Mouse (Mus musculus): ENCODE data around the gene Pigz. TPM values are rescaled to one million over a fixed set of nuclear protein-coding genes. Genes with fewer than 3 reads are reported as not detected.

Gene Pigz
- polyA plus RNA-seq (2015; fragmentation: Nextera tagmentation; extraction: Ambion mirVana), result 0.19 and 0.52 TPM in 2 replicates

DNA sequence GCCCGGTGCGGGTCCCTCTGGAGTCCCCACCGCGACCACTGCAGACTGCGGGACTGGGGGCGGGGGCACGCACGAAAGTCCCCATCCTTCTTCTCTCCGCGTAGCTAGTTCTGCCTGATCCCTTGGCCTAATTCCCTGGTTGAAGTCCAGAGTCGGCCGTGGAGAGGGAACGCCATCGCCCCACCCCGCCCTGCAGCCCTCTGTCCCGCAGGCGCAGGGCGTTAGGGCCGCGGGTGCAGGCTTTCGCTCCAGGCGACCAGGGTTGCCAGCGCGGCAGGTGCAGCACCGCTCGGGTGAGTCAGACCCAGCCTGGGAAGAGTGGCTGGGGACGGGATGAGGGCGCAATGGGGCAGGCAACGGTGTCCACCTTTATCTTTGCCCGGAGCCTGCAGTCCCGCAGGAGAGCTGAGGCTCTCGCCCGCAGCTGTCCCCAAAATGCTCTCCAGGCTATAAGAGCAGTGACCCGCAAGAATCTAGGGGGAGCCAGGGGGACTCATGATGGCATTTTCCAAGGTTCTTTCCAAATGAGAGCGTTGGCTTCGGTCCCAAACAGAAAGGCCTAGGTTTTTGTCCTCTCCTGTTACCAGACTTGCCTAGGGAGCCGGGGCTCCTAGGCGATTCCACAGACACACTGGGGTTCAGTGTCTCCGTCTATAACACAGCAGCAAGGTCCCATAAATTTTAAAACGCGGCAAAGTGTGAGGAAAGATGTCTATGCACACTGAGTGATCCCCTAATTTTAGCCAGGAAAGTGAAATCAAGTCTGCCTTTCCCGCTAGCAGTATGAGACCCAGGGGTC is at the start of gene Pigz:
TSS of gene Pigz (plus strand) at position 101 of the 799 bp plus-strand sequence.

GRCm38 (mm10) chr16:31948345-31948774 is 14.7 kb downstream of the Pigz start, which contains the start of the genes 0610012G03Rik and Ncbp2:
Gene 0610012G03Rik, minus strand, starts transcription at chr16:31948494.
Gene Ncbp2, plus strand, starts transcription at chr16:31948513.

Other genes with a start within 250 kb of the Pigz start
- 0.13 and 0.18 TPM in 2 replicates for gene Meltf, start 55.0 kb upstream of the Pigz start, polyA plus RNA-seq (2015; fragmentation: Nextera tagmentation; extraction: Ambion mirVana)
- gene 0610012G03Rik, start 14.6 kb downstream of the Pigz start, polyA plus RNA-seq (2015; fragmentation: Nextera tagmentation; extraction: Ambion mirVana), result 59.6 and 63.7 TPM in 2 replicates
- 38.1 and 38.7 TPM in 2 replicates for gene Ncbp2, start 14.7 kb downstream of the Pigz start, polyA plus RNA-seq (2015; fragmentation: Nextera tagmentation; extraction: Ambion mirVana)
- gene Senp5, start 69.4 kb downstream of the Pigz start, polyA plus RNA-seq (2015; fragmentation: Nextera tagmentation; extraction: Ambion mirVana), result 5.2 and 5.6 TPM in 2 replicates
- gene Pak2, start 145.5 kb downstream of the Pigz start, polyA plus RNA-seq (2015; fragmentation: Nextera tagmentation; extraction: Ambion mirVana), result 18.2 and 21.8 TPM in 2 replicates
- gene Pigx, start 165.9 kb downstream of the Pigz start, polyA plus RNA-seq (2015; fragmentation: Nextera tagmentation; extraction: Ambion mirVana), result 40.4 and 42.1 TPM in 2 replicates
- 10.8 and 12.8 TPM in 2 replicates for gene Cep19, start 165.9 kb downstream of the Pigz start, polyA plus RNA-seq (2015; fragmentation: Nextera tagmentation; extraction: Ambion mirVana)
- 30.8 and 45.9 TPM in 2 replicates for gene Nrros, start 231.7 kb downstream of the Pigz start, polyA plus RNA-seq (2015; fragmentation: Nextera tagmentation; extraction: Ambion mirVana)
- gene Bex6, start 246.0 kb downstream of the Pigz start, polyA plus RNA-seq (2015; fragmentation: Nextera tagmentation; extraction: Ambion mirVana), result 2.8 and 3.0 TPM in 2 replicates

Measured in spleen, postnatal 0 days (tissue).